Mouse (Mus musculus): Measurements from ENCODE around the gene F11r. TPM values are rescaled to one million over a fixed set of nuclear protein-coding genes. Genes with fewer than 3 reads are reported as not detected.

The F11r gene
- polyA plus RNA-seq, 1 experiment from 2014 or later = 80.0 TPM

DNA sequence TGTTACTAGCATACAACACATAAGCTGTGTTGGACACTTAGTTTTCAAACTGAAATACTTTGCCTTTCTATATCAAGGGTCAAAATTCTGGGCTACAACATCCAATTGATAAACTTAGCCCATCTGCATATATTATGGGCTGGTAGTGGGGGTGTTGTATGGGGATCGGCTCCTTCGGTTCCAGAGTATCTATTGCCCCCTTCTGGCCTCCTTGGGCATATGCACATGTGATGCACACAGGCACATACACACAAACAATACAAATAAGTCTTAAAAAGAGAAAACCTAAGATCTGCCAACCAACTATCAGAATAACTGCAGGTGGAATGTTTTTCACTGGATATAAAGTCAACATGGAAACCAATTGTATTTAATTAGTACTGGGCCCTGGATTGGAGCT is 75.9 kb downstream of the F11r start:
- Histone ChIP-seq H3K36me3 (ENCODE audit: control insufficient read depth, insufficient read depth) (no peaks in the 10 kb centered on the region), H3K4me1 (ENCODE audit: control insufficient read depth, insufficient read depth, low read length) (no peaks in the 10 kb centered on the region), H3K4me3 (ENCODE audit: low read length) (no peak overlapping the region), H3K4me2 (ENCODE audit: low read depth, low read length) (no peak overlapping the region), H3K9me3 (replicated peaks; ENCODE audit: control insufficient read depth, low read length) (no peaks in the 10 kb centered on the region), H3K27me3 (ENCODE audit: control insufficient read depth, insufficient read depth, low read length) (no peaks in the 10 kb centered on the region), H3K9ac (ENCODE audit: low read length) (no peak overlapping the region), H3K27ac (ENCODE audit: low read length) (no peak overlapping the region)
- no peak for ATAC-seq (replicated peaks; ENCODE audit: extremely low read depth, insufficient read depth, low FRiP score)
- 91% methylated on average over 2 of the region's 2 CpGs for WGBS

DNA sequence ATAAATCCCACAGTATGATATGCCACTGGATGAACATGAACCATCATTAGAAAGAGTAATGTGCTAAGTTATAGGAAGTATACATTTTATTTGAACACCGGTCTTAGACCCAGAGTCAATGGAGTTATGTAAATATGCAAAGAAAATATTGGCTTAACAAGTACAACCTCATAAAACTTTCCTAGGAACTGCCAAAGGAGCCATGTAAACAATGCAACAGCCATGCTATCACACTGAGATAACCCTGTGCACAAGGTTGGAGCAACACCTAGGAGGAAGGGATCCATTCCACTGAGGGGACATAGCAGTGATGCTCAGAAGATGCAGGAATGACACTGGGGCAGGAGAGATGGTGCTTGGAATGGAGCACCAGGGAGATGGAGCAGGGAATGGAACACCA is 76.4 kb downstream of the F11r start:
- no peak overlapping the region for H3K4me2 ChIP-seq (ENCODE audit: low read depth, low read length)
- H3K27me3 ChIP-seq (ENCODE audit: control insufficient read depth, insufficient read depth, low read length) = no peaks in the 10 kb centered on the region
- no peak for ATAC-seq (replicated peaks; ENCODE audit: extremely low read depth, insufficient read depth, low FRiP score)
- no peaks in the 10 kb centered on the region for H3K4me1 ChIP-seq (ENCODE audit: control insufficient read depth, insufficient read depth, low read length)
- no peaks in the 10 kb centered on the region for H3K9me3 ChIP-seq (replicated peaks; ENCODE audit: control insufficient read depth, low read length)
- H3K36me3 ChIP-seq (ENCODE audit: control insufficient read depth, insufficient read depth) = no peaks in the 10 kb centered on the region
- no peak overlapping the region for H3K27ac ChIP-seq (ENCODE audit: low read length)
- no peak overlapping the region for H3K4me3 ChIP-seq (ENCODE audit: low read length)
- H3K9ac ChIP-seq (ENCODE audit: low read length) = no peak overlapping the region
- WGBS = 85% methylated on average over 1 of the region's 1 CpGs

Other genes with a start within 250 kb of the F11r start
- gene Pcp4l1, start 241.3 kb upstream of the F11r start, polyA plus RNA-seq (2015; fragmentation: Nextera tagmentation; extraction: Ambion mirVana) = 48.9 and 57.2 TPM in 2 replicates
- gene Nr1i3, start 223.6 kb upstream of the F11r start, polyA plus RNA-seq (2015; fragmentation: Nextera tagmentation; extraction: Ambion mirVana) = 0.35 and 0.43 TPM in 2 replicates
- 60.7 and 68.9 TPM in 2 replicates for gene Tomm40l, start 215.0 kb upstream of the F11r start, polyA plus RNA-seq (2015; fragmentation: Nextera tagmentation; extraction: Ambion mirVana)
- gene Apoa2, start 212.5 kb upstream of the F11r start, polyA plus RNA-seq (2015; fragmentation: Nextera tagmentation; extraction: Ambion mirVana) = 10.6 and 11.9 TPM in 2 replicates
- gene Fcer1g, start 203.2 kb upstream of the F11r start, polyA plus RNA-seq (2015; fragmentation: Nextera tagmentation; extraction: Ambion mirVana) = 34.4 and 36.3 TPM in 2 replicates
- 4.4 and 5.7 TPM in 2 replicates for gene Adamts4, start 187.1 kb upstream of the F11r start, polyA plus RNA-seq (2015; fragmentation: Nextera tagmentation; extraction: Ambion mirVana)
- gene Ndufs2, start 186.1 kb upstream of the F11r start, polyA plus RNA-seq (2015; fragmentation: Nextera tagmentation; extraction: Ambion mirVana) = 659 and 700 TPM in 2 replicates
- gene B4galt3, start 167.2 kb upstream of the F11r start, polyA plus RNA-seq (2015; fragmentation: Nextera tagmentation; extraction: Ambion mirVana) = 47.5 and 54.9 TPM in 2 replicates
- 32.4 and 41.9 TPM in 2 replicates for gene Ppox, start 156.3 kb upstream of the F11r start, polyA plus RNA-seq (2015; fragmentation: Nextera tagmentation; extraction: Ambion mirVana)
- gene Usp21, start 149.5 kb upstream of the F11r start, polyA plus RNA-seq (2015; fragmentation: Nextera tagmentation; extraction: Ambion mirVana) = 48.5 and 55.8 TPM in 2 replicates
- gene Ufc1, start 142.5 kb upstream of the F11r start, polyA plus RNA-seq (2015; fragmentation: Nextera tagmentation; extraction: Ambion mirVana) = 82.0 and 82.1 TPM in 2 replicates
- 36.0 and 37.6 TPM in 2 replicates for gene Dedd, start 108.4 kb upstream of the F11r start, polyA plus RNA-seq (2015; fragmentation: Nextera tagmentation; extraction: Ambion mirVana)
- gene Nit1, start 91.9 kb upstream of the F11r start, polyA plus RNA-seq (2015; fragmentation: Nextera tagmentation; extraction: Ambion mirVana) = 34.4 and 38.5 TPM in 2 replicates
- gene Pfdn2, start 91.9 kb upstream of the F11r start, polyA plus RNA-seq (2015; fragmentation: Nextera tagmentation; extraction: Ambion mirVana) = 76.4 and 84.5 TPM in 2 replicates
- gene Klhdc9, start 76.7 kb upstream of the F11r start, polyA plus RNA-seq (2015; fragmentation: Nextera tagmentation; extraction: Ambion mirVana) = 0.71 and 1.0 TPM in 2 replicates
- gene Nectin4, start 67.4 kb upstream of the F11r start, polyA plus RNA-seq (2015; fragmentation: Nextera tagmentation; extraction: Ambion mirVana) = 0.39 and 0.81 TPM in 2 replicates
- gene Arhgap30, start 48.6 kb upstream of the F11r start, polyA plus RNA-seq (2015; fragmentation: Nextera tagmentation; extraction: Ambion mirVana) = 3.5 and 7.5 TPM in 2 replicates
- gene Usf1, start 26.2 kb upstream of the F11r start, polyA plus RNA-seq (2015; fragmentation: Nextera tagmentation; extraction: Ambion mirVana) = 47.5 and 53.1 TPM in 2 replicates
- gene Tstd1, start 18.7 kb upstream of the F11r start, polyA plus RNA-seq (2015; fragmentation: Nextera tagmentation; extraction: Ambion mirVana) = 3.7 and 4.2 TPM in 2 replicates
- gene Alyref2, start 65.9 kb downstream of the F11r start, polyA plus RNA-seq (2015; fragmentation: Nextera tagmentation; extraction: Ambion mirVana) = 15.8 and 17.2 TPM in 2 replicates
- 0.49 TPM in 1 of 2 replicates, not detected in the other for gene Itln1, start 97.8 kb downstream of the F11r start, polyA plus RNA-seq (2015; fragmentation: Nextera tagmentation; extraction: Ambion mirVana)
- gene Cd244a, start 121.7 kb downstream of the F11r start, polyA plus RNA-seq (2015; fragmentation: Nextera tagmentation; extraction: Ambion mirVana) = 0.76 and 1.1 TPM in 2 replicates
- gene Ly9, start 169.9 kb downstream of the F11r start, polyA plus RNA-seq (2015; fragmentation: Nextera tagmentation; extraction: Ambion mirVana) = 1.00 and 2.2 TPM in 2 replicates
- 0.35 and 0.83 TPM in 2 replicates for gene Slamf7, start 215.5 kb downstream of the F11r start, polyA plus RNA-seq (2015; fragmentation: Nextera tagmentation; extraction: Ambion mirVana)
- 6.4 and 11.2 TPM in 2 replicates for gene Cd48, start 244.5 kb downstream of the F11r start, polyA plus RNA-seq (2015; fragmentation: Nextera tagmentation; extraction: Ambion mirVana)